8 mouse cellular contexts compared by ENCODE assay signal in genomic region chr2:114621781-114622549, GRCm38 (mm10). TPM values are rescaled to one million over a fixed set of nuclear protein-coding genes. Genes with fewer than 3 reads are reported as not detected.
A peak's percentile ranks its signal among the peaks of the same experiment; 100 is the strongest.
DNase-seq lines count a peak whose midpoint lies in the region; ATAC-seq and TF ChIP-seq lines count a peak whose summit lies in the region.

No protein-coding gene starts in this region.

- peak; percentile 40 for DNase-seq in heart, postnatal 0 days (ENCODE audit: low spot score)
- DNase-seq in heart, adult 8-10 months (ENCODE audit: low spot score): no peak
- DNase-seq in Patski (ENCODE audit: low read depth, low spot score): no peak
- no peak for DNase-seq in lung, postnatal 0 days (ENCODE audit: low spot score)
- peak; percentile 10 for DNase-seq in right cerebral cortex, postnatal 25 days
- no peak for DNase-seq in urinary bladder, postnatal 4 days (ENCODE audit: low spot score in 2 of 2)
- DNase-seq in heart, postnatal 25 days (ENCODE audit: low spot score): no peak

- intact Hi-C loops in heart, postnatal 25 days (cut with DNase I): loop anchor here (10.0 kb wide), 1 partner anchor 233 kb away; no protein-coding TSS in a partner anchor

- no peak for TF ChIP-seq EP300 in heart, postnatal 0 days (IDR thresholded peaks at IDR 0.05; ENCODE audit: low read depth)
- TF ChIP-seq EP300 in lung, postnatal 0 days (IDR thresholded peaks at IDR 0.05): no peak

- no peak overlapping the region for H3K27ac ChIP-seq in heart, postnatal 0 days (ENCODE audit: low read depth)
- H3K27ac ChIP-seq in forebrain, embryonic 13.5 days: 0 out of 2 replicates have a peak overlapping the region, but pooled peaks have one; percentile 8
- H3K27ac ChIP-seq in lung, postnatal 0 days (ENCODE audit: low read length): no peak overlapping the region

- no peaks in the 10 kb centered on the region for H3K9me3 ChIP-seq in heart, postnatal 0 days (replicated peaks; ENCODE audit: control insufficient read depth, low read length)
- H3K9me3 ChIP-seq in forebrain, embryonic 13.5 days (replicated peaks): no peaks in the 10 kb centered on the region
- no peaks in the 10 kb centered on the region for H3K9me3 ChIP-seq in lung, postnatal 0 days (ENCODE audit: low read length)

- POLR2A ChIA-PET in Patski (lab: Charles Lee): no interaction called here

- TF ChIP-seq CTCF in heart, postnatal 0 days (IDR thresholded peaks at IDR 0.05; ENCODE audit: low read depth): peak; percentile 47
- peak; percentile 59 for TF ChIP-seq CTCF in Patski (IDR thresholded peaks at IDR 0.05)
- peak; percentile 63 for TF ChIP-seq CTCF in lung, postnatal 0 days (IDR thresholded peaks at IDR 0.05)

- no peak for ATAC-seq in heart, postnatal 0 days (ENCODE audit: insufficient read depth, low read depth)
- no peak for ATAC-seq in Patski
- ATAC-seq in forebrain, embryonic 13.5 days: peak; percentile 80
- ATAC-seq in lung, postnatal 0 days: no peak

- H3K4me3 ChIP-seq in heart, postnatal 0 days (ENCODE audit: low read depth, low read length): no peak overlapping the region
- no peak overlapping the region for H3K4me3 ChIP-seq in forebrain, embryonic 13.5 days
- H3K4me3 ChIP-seq in lung, postnatal 0 days (ENCODE audit: low read depth, low read length): no peak overlapping the region

- H3K36me3 ChIP-seq in heart, postnatal 0 days (replicated peaks; ENCODE audit: control insufficient read depth, insufficient read depth, low read length): no peaks in the 10 kb centered on the region
- no peaks in the 10 kb centered on the region for H3K36me3 ChIP-seq in forebrain, embryonic 13.5 days (ENCODE audit: poor library complexity, severe bottlenecking)
- H3K36me3 ChIP-seq in lung, postnatal 0 days (ENCODE audit: insufficient read depth, low read length): no peaks in the 10 kb centered on the region

- no peaks in the 10 kb centered on the region for H3K27me3 ChIP-seq in heart, postnatal 0 days (ENCODE audit: control insufficient read depth, insufficient read depth, low read length)
- H3K27me3 ChIP-seq in Patski: no peaks in the 10 kb centered on the region
- H3K27me3 ChIP-seq in forebrain, embryonic 13.5 days: no peaks in the 10 kb centered on the region
- H3K27me3 ChIP-seq in lung, postnatal 0 days (replicated peaks; ENCODE audit: insufficient read depth, low read length): no peaks in the 10 kb centered on the region

- WGBS in heart, postnatal 0 days: 57% methylated on average over 5 of the region's 5 CpGs
- WGBS in forebrain, embryonic 13.5 days: 9% methylated on average over 5 of the region's 5 CpGs
- WGBS in lung, postnatal 0 days: 56% methylated on average over 5 of the region's 5 CpGs

- no peak overlapping the region for H3K4me2 ChIP-seq in heart, postnatal 0 days (ENCODE audit: low read depth, low read length)
- H3K4me2 ChIP-seq in forebrain, embryonic 13.5 days: no peak overlapping the region
- H3K4me2 ChIP-seq in lung, postnatal 0 days (replicated peaks; ENCODE audit: low read depth, low read length): no peak overlapping the region; the same call in 1 of the 2 replicates

- CTCF ChIA-PET in Patski (lab: Charles Lee): interaction anchor here (0.8 to 1.8 kb wide), 4 partner anchors 8 to 1483 kb away, joined by 3 to 6 read pairs (median 5); no protein-coding TSS in a partner anchor

- H3K4me1 ChIP-seq in heart, postnatal 0 days (ENCODE audit: control insufficient read depth, insufficient read depth): no peaks in the 10 kb centered on the region
- H3K4me1 ChIP-seq in forebrain, embryonic 13.5 days: peaks cover 34% of the 10 kb centered on the region
- no peaks in the 10 kb centered on the region for H3K4me1 ChIP-seq in lung, postnatal 0 days (ENCODE audit: insufficient read depth, low read depth, low read length)

- no peak overlapping the region for H3K9ac ChIP-seq in heart, postnatal 0 days (replicated peaks; ENCODE audit: low read depth, low read length)
- H3K9ac ChIP-seq in forebrain, embryonic 13.5 days: no peak overlapping the region
- no peak overlapping the region for H3K9ac ChIP-seq in lung, postnatal 0 days (replicated peaks; ENCODE audit: low read depth)

- in situ Hi-C loops in Patski (cut with MboI; ENCODE audit: low pct_unique_long_range_greater_than_20kb): loop anchor here (10.0 kb wide), 1 partner anchor 1483 kb away; no protein-coding TSS in a partner anchor

RNA-seq across cellular contexts. Expression of gene Dph6, which starts 32.8 kb away (rescaled TPM):
- 6.9 and 12.4 TPM in 2 replicates for total RNA-seq in heart, postnatal 0 days (2014; rRNA removed; ENCODE audit: low replicate concordance)
- 10.7 and 11.5 TPM in 2 replicates for polyA plus RNA-seq in heart, postnatal 0 days (2015; fragmentation: Nextera tagmentation; extraction: Ambion mirVana)
- 1 to 10 TPM; 5.7 to 8.0 (median 7.2) TPM for total RNA-seq in heart, adult 8-10 months (2022)
- 19.0 TPM for polyA plus RNA-seq in Patski (2021)
- 21.7 and 22.5 TPM in 2 replicates for polyA plus RNA-seq in forebrain, embryonic 13.5 days (2015; fragmentation: Nextera tagmentation; extraction: Ambion mirVana)
- 11.4 and 13.9 TPM in 2 replicates for polyA plus RNA-seq in lung, postnatal 0 days (2015; fragmentation: Nextera tagmentation; extraction: Ambion mirVana)
- 1 to 10 TPM; 7.0 to 7.7 TPM for total RNA-seq in heart, postnatal 25 days (2021)

Comparison
In these comparisons a context has a peak if more than half of its experiments do, and no peak if none do; other contexts are left out.
1. DNase-seq: peak in heart, postnatal 0 days (single experiment) and right cerebral cortex, postnatal 25 days (single experiment); none in heart, adult 8-10 months (single experiment), Patski (single experiment), lung, postnatal 0 days (single experiment), urinary bladder, postnatal 4 days (0 of 2) and heart, postnatal 25 days (single experiment).
2. Peak in every context shown above with its lines, with median percentiles within 50 percentile points of each other: CTCF ChIP-seq.